24 mouse cellular contexts compared by ENCODE assay signal in the genomic region with DNA sequence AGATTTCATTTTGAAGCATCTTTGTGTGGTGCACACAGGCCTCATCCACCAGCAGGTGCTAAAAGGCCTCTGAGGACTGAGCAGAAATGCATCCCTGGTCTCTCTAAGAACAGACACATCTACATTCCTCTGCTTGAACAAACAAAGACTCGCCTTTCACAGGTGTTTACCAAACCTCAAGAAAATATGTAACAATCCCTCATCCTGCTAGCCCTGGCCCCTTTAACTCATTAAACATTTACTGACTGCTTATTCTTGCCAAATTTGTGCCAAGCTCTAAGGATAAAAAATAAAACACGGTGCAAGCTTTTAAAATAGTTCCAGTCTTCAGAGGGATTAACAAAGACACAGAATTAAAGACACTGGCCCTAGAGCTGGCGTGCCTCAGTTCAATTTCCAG. TPM values are rescaled to one million over a fixed set of nuclear protein-coding genes. Genes with fewer than 3 reads are reported as not detected.
"Had no signal": no experiment of that assay in that cellular context is flagged by ENCODE, and none has a peak within 500 bp of the region (broad histone marks: within the 10 kb centered on the region; RNA-seq: fewer than 3 reads in every experiment).

No protein-coding gene starts in this region.

- H3K27ac ChIP-seq: gastrocnemius, adult 2 months; hindbrain, embryonic 10.5 days; hindbrain, embryonic 12.5 days; hindbrain, embryonic 14.5 days; layer of hippocampus, adult 2 months; limb, embryonic 10.5 days; limb, embryonic 12.5 days had no signal

- ATAC-seq: hindbrain, embryonic 16.5 days; inflammation-experienced regulatory T-cells, adult 6 months; intestine, postnatal 0 days had no signal

- H3K4me3 ChIP-seq: gastrocnemius, adult 2 months; heart, embryonic 10.5 days; heart, embryonic 12.5 days; hindbrain, embryonic 10.5 days; hindbrain, embryonic 12.5 days; layer of hippocampus, adult 2 months; left cerebral cortex, adult 2 months; limb, embryonic 10.5 days; limb, embryonic 12.5 days had no signal

- H3K9me3 ChIP-seq: heart, embryonic 10.5 days; heart, embryonic 12.5 days; hindbrain, embryonic 10.5 days; hindbrain, embryonic 12.5 days; limb, embryonic 10.5 days; limb, embryonic 12.5 days had no signal

- DNase-seq: gastrocnemius, adult 2 months; gastrocnemius, postnatal 10 days; gastrocnemius, postnatal 25 days; heart, adult 18-20 months; heart, postnatal 10 days; heart, postnatal 4 days; kidney, adult 18-20 months; kidney, postnatal 10 days; kidney, postnatal 25 days; kidney, postnatal 4 days; liver had no signal

- H3K27me3 ChIP-seq: heart, embryonic 12.5 days; hindbrain, embryonic 12.5 days; limb, embryonic 12.5 days had no signal

- H3K9ac ChIP-seq: hindbrain, embryonic 12.5 days; hindbrain, embryonic 14.5 days; limb, embryonic 12.5 days had no signal

- H3K4me2 ChIP-seq: heart, embryonic 12.5 days; hindbrain, embryonic 12.5 days; hindbrain, embryonic 14.5 days; limb, embryonic 12.5 days had no signal

- H3K4me1 ChIP-seq: hindbrain, embryonic 10.5 days; hindbrain, embryonic 12.5 days; limb, embryonic 10.5 days; limb, embryonic 12.5 days had no signal

RNA-seq across cellular contexts. Expression of a gene that starts 19.8 kb away (rescaled TPM):
- polyA plus RNA-seq: heart, embryonic 14.5 days; hindbrain, embryonic 14.5 days; inflammation-experienced regulatory T-cells, adult 6 months; limb, embryonic 10.5 days had no signal
